Mouse (Mus musculus) common myeloid progenitor, adult 5-6 weeks (primary cell): Measurements from ENCODE around the gene Tinag. TPM values are rescaled to one million over a fixed set of nuclear protein-coding genes. Genes with fewer than 3 reads are reported as not detected.
"Not testable (repeated sequence)": the region's sequence is repeated elsewhere in the genome, so short reads cannot be mapped to it uniquely, and the experiment has no call there.

Experiments
- ATAC-seq: replicated peaks from 2 replicates; pipeline ENCODE4 v1.8.0; 2016; ENCODE audit warnings: low read depth, mild to moderate bottlenecking, moderate TSS enrichment, inconsistent platforms; ENCODE audit not compliant: poor library complexity, severe bottlenecking
- total RNA-seq: library from RNA; stranded (forward); fragments of 200-1000, 187-1606 nt; gene quantifications from 2 replicates; pipeline ENCODE4 v1.2.3, GENCODE M21; 2017

The Tinag gene
- total RNA-seq = not detected in 2 replicates

GRCm38 (mm10) chr9:77045585-77045984, at the start of gene Tinag:
Gene Tinag (minus strand): TSS chr9:77045794.
- no peak for ATAC-seq

GRCm38 (mm10) chr9:77083221-77083620, 37.6 kb upstream of the Tinag start:
- ATAC-seq = not testable (repeated sequence)

GRCm38 (mm10) chr9:77071676-77072075, 26.1 kb upstream of the Tinag start:
- no peak for ATAC-seq

GRCm38 (mm10) chr9:77056611-77057010, 11.0 kb upstream of the Tinag start:
- ATAC-seq = no peak

- no peak for ATAC-seq
Measured at GRCm38 (mm10) chr9:77054426-77055193, 9.0 kb upstream of the Tinag start.

GRCm38 (mm10) chr9:77051406-77051805, 5.8 kb upstream of the Tinag start:
- ATAC-seq = peak; percentile 63

GRCm38 (mm10) chr9:77049669-77050068, 4.1 kb upstream of the Tinag start:
- ATAC-seq = no peak

GRCm38 (mm10) chr9:77046067-77046715, 597 bp upstream of the Tinag start:
- ATAC-seq = no peak

- no peak for ATAC-seq
Measured at GRCm38 (mm10) chr9:77035361-77035760, 10.2 kb downstream of the Tinag start.

- ATAC-seq = no peak
Measured at GRCm38 (mm10) chr9:77032430-77033154, 13.0 kb downstream of the Tinag start.

- no peak for ATAC-seq
Measured at GRCm38 (mm10) chr9:77025271-77025670, 20.3 kb downstream of the Tinag start.

GRCm38 (mm10) chr9:77018935-77019334, 26.7 kb downstream of the Tinag start:
- ATAC-seq = no peak

GRCm38 (mm10) chr9:76996021-76996420, 49.6 kb downstream of the Tinag start:
- no peak for ATAC-seq

GRCm38 (mm10) chr9:76989946-76990345, 55.6 kb downstream of the Tinag start:
- ATAC-seq = no peak

- ATAC-seq = 0 out of 2 replicates have a peak, but pooled peaks have one; percentile 32
Measured at GRCm38 (mm10) chr9:76934813-76935212, 110.8 kb downstream of the Tinag start.

GRCm38 (mm10) chr9:76915093-76915661, 130.4 kb downstream of the Tinag start:
- no peak for ATAC-seq
